Mouse (Mus musculus): ENCODE measurements around the gene Ciz1. TPM values are rescaled to one million over a fixed set of nuclear protein-coding genes. Genes with fewer than 3 reads are reported as not detected.

Ciz1 gene
- polyA plus RNA-seq, 1 experiment, result 47.6 TPM

DNA sequence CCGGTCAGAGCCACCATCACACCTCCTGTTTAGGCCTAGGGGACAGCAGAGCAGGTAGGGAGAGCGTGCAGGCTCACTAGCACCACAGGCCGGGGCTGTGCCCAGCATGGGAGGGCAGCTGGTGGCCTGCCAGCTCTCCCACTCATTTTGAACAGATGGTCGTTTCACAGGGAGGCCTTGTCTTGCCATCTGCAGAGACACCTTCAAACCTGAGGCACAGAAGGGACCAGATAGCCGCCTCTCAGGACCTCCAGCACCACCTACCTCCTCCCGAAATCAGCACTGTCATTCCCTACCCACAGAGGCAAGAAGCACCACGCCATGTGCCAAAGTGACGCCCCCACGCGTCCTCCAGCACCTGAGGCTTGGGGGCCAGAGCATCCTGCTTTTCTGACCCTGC, 8.1 kb upstream of the Ciz1 start:
- Histone ChIP-seq H3K4me3 (ENCODE audit: insufficient read depth, low read length) (no peak overlapping the region), H3K4me1 (ENCODE audit: control insufficient read depth, insufficient read depth, low read length) (peaks cover 12% of the 10 kb centered on the region), H3K27ac (ENCODE audit: insufficient read depth, low read length) (peak overlapping the region; percentile 85; the same call in 1 of the 2 replicates)
- no peak for TF ChIP-seq POLR2A (IDR thresholded peaks at IDR 0.05; ENCODE audit: low read depth, low read length)
- no peak for TF ChIP-seq CTCF (IDR thresholded peaks at IDR 0.05; ENCODE audit: borderline replicate concordance, insufficient read depth, low read length)

DNA sequence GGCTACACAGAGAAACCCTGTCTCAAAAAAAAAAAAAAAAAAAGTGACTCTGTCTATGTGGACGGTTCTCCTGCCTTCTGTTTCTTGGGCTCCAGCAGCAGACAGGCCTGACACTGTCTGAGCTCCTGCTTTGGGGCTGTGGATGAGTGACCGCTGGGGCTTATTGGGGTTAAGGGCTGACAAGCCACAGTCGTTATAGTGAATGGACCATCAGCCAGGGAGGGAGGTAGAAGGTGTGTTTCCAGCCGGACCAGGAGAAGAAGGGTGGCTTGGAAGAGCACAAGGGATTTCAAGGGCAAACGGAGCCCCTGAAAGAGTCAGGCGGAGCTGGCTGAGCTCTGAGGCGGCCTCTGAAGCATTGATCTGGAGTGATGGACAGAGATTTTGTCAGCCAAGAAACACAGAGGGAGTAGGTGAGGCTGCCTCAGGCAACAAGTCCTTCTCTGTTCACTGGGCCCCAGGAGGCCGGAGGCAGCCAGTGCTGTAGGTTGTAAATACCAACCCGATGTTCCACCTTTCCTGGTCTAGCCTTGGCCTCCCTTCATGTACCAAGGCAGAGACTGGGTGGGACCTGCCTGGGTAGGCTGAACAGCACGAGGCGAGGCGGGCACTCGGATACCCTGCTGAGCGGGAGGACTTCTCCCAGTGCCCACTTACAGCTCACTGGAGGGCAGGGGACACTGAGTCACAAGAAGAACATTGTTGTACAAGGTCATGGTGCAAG, 7.4 kb upstream of the Ciz1 start:
- no peak overlapping the region for H3K27ac ChIP-seq (ENCODE audit: insufficient read depth, low read length)
- no peak for TF ChIP-seq CTCF (IDR thresholded peaks at IDR 0.05; ENCODE audit: borderline replicate concordance, insufficient read depth, low read length)
- no peak for TF ChIP-seq POLR2A (IDR thresholded peaks at IDR 0.05; ENCODE audit: low read depth, low read length)
- H3K4me3 ChIP-seq (ENCODE audit: insufficient read depth, low read length), result no peak overlapping the region
- peaks cover 12% of the 10 kb centered on the region for H3K4me1 ChIP-seq (ENCODE audit: control insufficient read depth, insufficient read depth, low read length)

GRCm38 (mm10) chr2:32347019-32347418, 5.1 kb upstream of the Ciz1 start:
- no peak overlapping the region for H3K4me3 ChIP-seq (ENCODE audit: insufficient read depth, low read length)
- H3K4me1 ChIP-seq (ENCODE audit: control insufficient read depth, insufficient read depth, low read length), result peaks cover 15% of the 10 kb centered on the region
- TF ChIP-seq POLR2A (IDR thresholded peaks at IDR 0.05; ENCODE audit: low read depth, low read length) (no peak), CTCF (IDR thresholded peaks at IDR 0.05; ENCODE audit: borderline replicate concordance, insufficient read depth, low read length) (no peak)
- H3K27ac ChIP-seq (ENCODE audit: insufficient read depth, low read length), result no peak overlapping the region

- no peak for TF ChIP-seq POLR2A (IDR thresholded peaks at IDR 0.05; ENCODE audit: low read depth, low read length)
- TF ChIP-seq CTCF (IDR thresholded peaks at IDR 0.05; ENCODE audit: borderline replicate concordance, insufficient read depth, low read length), result no peak
- H3K27ac ChIP-seq (ENCODE audit: insufficient read depth, low read length), result no peak overlapping the region
- H3K4me3 ChIP-seq (ENCODE audit: insufficient read depth, low read length), result no peak overlapping the region
- peaks cover 9% of the 10 kb centered on the region; the same call in 1 of the 2 replicates for H3K4me1 ChIP-seq (ENCODE audit: control insufficient read depth, insufficient read depth, low read length)
Observed at GRCm38 (mm10) chr2:32348311-32348710, 3.8 kb upstream of the Ciz1 start.

DNA sequence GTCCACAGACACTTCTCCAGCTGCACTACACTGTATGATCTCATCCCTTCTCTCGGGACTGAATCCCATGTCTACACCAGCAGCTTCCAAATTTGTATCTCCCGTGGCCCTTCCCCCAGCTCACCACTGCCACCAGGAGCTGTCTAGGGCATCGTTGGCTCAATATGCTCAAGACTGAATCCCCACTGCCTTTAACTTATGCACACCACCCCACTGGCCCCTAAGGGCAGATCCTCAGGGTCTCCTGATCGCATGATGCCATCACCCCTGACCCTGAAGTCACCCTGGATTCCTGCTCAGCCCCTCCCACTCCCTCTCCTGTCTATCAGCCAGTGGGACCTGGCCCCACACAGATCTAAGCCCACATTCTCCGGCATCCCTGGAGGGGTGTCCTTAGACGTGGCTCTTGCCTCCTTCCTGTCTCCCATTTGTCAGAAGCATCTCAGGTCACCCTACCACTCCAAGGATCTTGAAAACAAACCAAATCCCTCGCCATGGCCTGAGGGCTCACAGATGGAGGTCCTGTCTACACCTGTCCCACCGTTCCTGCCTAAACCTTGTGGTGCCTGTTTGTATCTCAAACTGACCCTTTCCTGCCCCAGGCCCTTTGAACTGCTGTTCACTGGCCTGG, 2.4 kb upstream of the Ciz1 start:
- TF ChIP-seq POLR2A (IDR thresholded peaks at IDR 0.05; ENCODE audit: low read depth, low read length), result no peak
- TF ChIP-seq CTCF (IDR thresholded peaks at IDR 0.05; ENCODE audit: borderline replicate concordance, insufficient read depth, low read length), result no peak
- H3K4me1 ChIP-seq (ENCODE audit: control insufficient read depth, insufficient read depth, low read length), result peaks cover 5% of the 10 kb centered on the region; the same call in 1 of the 2 replicates
- no peak overlapping the region for H3K27ac ChIP-seq (ENCODE audit: insufficient read depth, low read length)
- no peak overlapping the region for H3K4me3 ChIP-seq (ENCODE audit: insufficient read depth, low read length)

DNA sequence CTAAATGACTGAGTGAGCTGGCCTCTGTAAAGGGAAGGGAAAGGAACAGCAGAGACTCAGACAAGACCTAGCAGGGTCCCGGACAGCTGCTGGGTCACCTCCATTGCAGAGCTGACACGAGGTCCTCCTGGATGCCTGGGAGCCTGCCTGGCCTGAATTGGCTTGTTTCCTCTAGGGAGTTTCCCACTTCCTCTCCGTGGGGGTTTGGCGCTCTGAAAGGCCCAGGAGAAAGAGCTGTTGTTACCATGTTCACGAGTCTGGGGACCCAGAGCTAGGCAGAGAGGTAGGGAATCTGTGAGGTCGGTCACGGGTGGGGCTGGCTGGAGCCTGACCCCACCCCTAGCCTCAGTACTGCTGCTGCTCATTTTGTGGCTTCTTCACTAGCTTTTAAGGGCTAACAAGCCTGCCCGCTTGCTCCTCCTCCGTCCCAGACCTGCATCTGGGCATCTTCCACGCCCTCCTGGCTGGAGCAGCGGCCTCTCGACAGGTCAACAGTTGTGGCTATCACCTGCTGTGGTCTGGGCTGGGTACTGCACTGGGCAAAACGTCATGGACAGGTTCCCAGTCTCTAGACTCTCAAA, 1.6 kb upstream of the Ciz1 start:
- no peak overlapping the region for H3K4me3 ChIP-seq (ENCODE audit: insufficient read depth, low read length)
- H3K27ac ChIP-seq (ENCODE audit: insufficient read depth, low read length), result no peak overlapping the region
- TF ChIP-seq POLR2A (IDR thresholded peaks at IDR 0.05; ENCODE audit: low read depth, low read length), result no peak
- TF ChIP-seq CTCF (IDR thresholded peaks at IDR 0.05; ENCODE audit: borderline replicate concordance, insufficient read depth, low read length), result no peak
- peaks cover 5% of the 10 kb centered on the region; the same call in 1 of the 2 replicates for H3K4me1 ChIP-seq (ENCODE audit: control insufficient read depth, insufficient read depth, low read length)

- Histone ChIP-seq H3K4me1 (ENCODE audit: control insufficient read depth, insufficient read depth, low read length) (peaks cover 5% of the 10 kb centered on the region; the same call in 1 of the 2 replicates), H3K27ac (ENCODE audit: insufficient read depth, low read length) (no peak overlapping the region), H3K4me3 (ENCODE audit: insufficient read depth, low read length) (peak overlapping the region; percentile 58; the same call in 1 of the 2 replicates)
- TF ChIP-seq POLR2A (IDR thresholded peaks at IDR 0.05; ENCODE audit: low read depth, low read length), result no peak
- no peak for TF ChIP-seq CTCF (IDR thresholded peaks at IDR 0.05; ENCODE audit: borderline replicate concordance, insufficient read depth, low read length)
Observed at GRCm38 (mm10) chr2:32351471-32351961, 611 bp upstream of the Ciz1 start.

DNA sequence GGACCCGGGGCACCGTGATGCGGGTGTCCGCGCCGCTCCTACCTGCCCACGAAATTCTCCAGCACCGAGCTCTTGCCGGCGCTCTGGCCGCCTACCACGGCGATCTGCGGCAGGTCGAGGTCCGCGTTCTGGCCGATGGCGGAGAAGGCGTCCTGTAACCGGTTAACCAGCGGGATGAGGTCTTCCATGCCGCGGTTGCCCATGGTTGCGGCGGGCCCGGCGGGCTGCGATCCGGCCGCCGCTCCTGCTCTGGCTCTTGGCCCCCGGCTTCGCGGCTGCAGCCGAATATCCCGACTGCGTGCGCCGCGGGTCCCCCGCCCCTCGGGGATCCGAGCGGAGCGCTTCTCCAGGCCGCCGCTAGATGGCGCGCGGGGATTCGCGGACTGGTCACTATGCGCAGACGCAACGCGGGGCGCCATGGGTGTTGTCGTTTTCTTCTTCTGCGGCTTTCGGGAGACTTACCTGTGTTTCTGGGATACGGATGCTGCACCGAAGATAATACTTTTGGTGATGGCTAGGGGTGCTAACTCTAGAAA, 948 bp downstream of the Ciz1 start, which contains the start of gene Dnm1:
Gene Dnm1 (minus strand): TSS at position 332 of the 536 bp plus-strand sequence.
- Histone ChIP-seq H3K27ac (ENCODE audit: insufficient read depth, low read length) (no peak within 1 kb of the TSS; the same call in 1 of the 2 replicates), H3K4me1 (ENCODE audit: control insufficient read depth, insufficient read depth, low read length) (peaks cover 5% of the 10 kb centered on the region; the same call in 1 of the 2 replicates), H3K4me3 (ENCODE audit: insufficient read depth, low read length) (peak within 1 kb of the TSS; percentile 58)
- peak; percentile 83 for TF ChIP-seq CTCF (IDR thresholded peaks at IDR 0.05; ENCODE audit: borderline replicate concordance, insufficient read depth, low read length)
- TF ChIP-seq POLR2A (IDR thresholded peaks at IDR 0.05; ENCODE audit: low read depth, low read length), result no peak; the same call in 1 of the 2 replicates

DNA sequence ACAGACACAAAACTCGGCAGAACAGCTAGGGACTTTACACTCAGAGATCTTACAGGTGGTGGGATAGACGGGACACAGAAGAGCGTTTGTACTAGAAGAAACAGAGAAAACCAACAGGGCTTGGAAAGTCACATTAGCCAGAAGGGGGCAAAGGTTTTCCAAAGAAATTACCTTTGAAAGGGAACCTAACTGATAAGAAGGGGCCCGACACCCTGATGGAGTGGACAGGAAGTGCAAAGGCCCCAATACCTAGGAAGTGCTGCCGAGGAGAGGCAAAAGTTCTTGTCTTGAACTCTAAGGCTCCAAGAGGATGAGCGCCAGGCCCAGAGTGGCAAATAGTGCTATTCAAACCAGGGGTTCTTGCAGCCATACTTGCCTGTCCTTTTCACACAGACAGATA, 1.7 kb downstream of the Ciz1 start:
- TF ChIP-seq CTCF (IDR thresholded peaks at IDR 0.05; ENCODE audit: borderline replicate concordance, insufficient read depth, low read length) (no peak), POLR2A (IDR thresholded peaks at IDR 0.05; ENCODE audit: low read depth, low read length) (no peak)
- Histone ChIP-seq H3K27ac (ENCODE audit: insufficient read depth, low read length) (no peak overlapping the region), H3K4me1 (ENCODE audit: control insufficient read depth, insufficient read depth, low read length) (peaks cover 5% of the 10 kb centered on the region; the same call in 1 of the 2 replicates), H3K4me3 (ENCODE audit: insufficient read depth, low read length) (no peak overlapping the region)

Data from embryonic fibroblast, embryonic 13.5 days (primary cell).